Mouse (Mus musculus): Measurements from ENCODE around the gene Smg8.

GRCm38 (mm10) chr11:87087142-87087541 is 568 bp upstream of the Smg8 start:
- TF ChIP-seq POLR2A (IDR thresholded peaks at IDR 0.05; ENCODE audit: borderline replicate concordance, extremely low read depth, low read depth, low read length) (no peak), CTCF (IDR thresholded peaks at IDR 0.05; ENCODE audit: insufficient read depth, low read length) (no peak)

Measured in lung, adult 2 months (tissue).